Mouse (Mus musculus) bone marrow, adult 2 months (tissue): ENCODE measurements around the gene Gm29609.

Source experiments
- CTCF ChIP-seq: fragments of 200-500 bp; IDR thresholded peaks from 2 replicates; pipeline ENCODE4 v1.5.1; 2011; ENCODE audit warnings: low read length, control low read depth; ENCODE audit not compliant: control insufficient read depth, insufficient read depth
- POLR2A ChIP-seq: fragments of 200-500 bp; IDR thresholded peaks from 2 replicates; pipeline ENCODE4 v1.6.1; 2011; ENCODE audit warnings: low read depth, mild to moderate bottlenecking, control low read depth, low read length, borderline replicate concordance; ENCODE audit not compliant: control insufficient read depth

DNA sequence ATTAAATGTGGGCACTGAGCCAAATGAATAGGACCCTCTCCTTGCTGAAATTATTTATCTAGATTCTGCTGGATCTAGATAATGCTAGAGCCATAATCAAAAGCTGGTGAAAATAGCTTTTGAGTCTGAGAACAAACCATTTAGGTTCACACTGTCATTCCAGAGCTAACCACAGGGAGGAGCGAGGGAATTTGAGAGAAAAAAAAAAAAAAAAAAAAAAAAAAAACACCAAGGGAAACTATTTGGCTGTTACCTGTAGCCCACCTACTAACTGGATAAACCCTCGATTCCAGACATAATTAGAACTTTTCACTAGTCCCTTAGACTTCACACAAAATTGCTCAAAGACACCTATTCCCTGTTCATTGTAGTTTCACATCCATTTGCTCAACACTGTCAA, 39.4 kb upstream of the Gm29609 start:
- TF ChIP-seq CTCF = no peak
- TF ChIP-seq POLR2A = no peak
